Mouse (Mus musculus) limb, embryonic 10.5 days (tissue): ENCODE results near the gene Mgmt. TPM values are rescaled to one million over a fixed set of nuclear protein-coding genes. Genes with fewer than 3 reads are reported as not detected.

Experiments
- DNase-seq: peaks from one replicate; pipeline ENCODE4 v3.0.0-alpha.2; 2017; ENCODE audit warnings: low spot score
- H3K27ac ChIP-seq: fragments of 300-500 bp; sonication (generic); 2 replicates; pipeline ENCODE4 v1.5.1; 2016; ENCODE audit warnings: mild to moderate bottlenecking
- H3K27me3 ChIP-seq: fragments of 300-500 bp; sonication (generic); 2 replicates; pipeline ENCODE4 v1.6.1; 2016; ENCODE audit warnings: low read depth, mild to moderate bottlenecking; ENCODE audit not compliant: poor library complexity, severe bottlenecking
- H3K36me3 ChIP-seq: fragments of 300-500 bp; sonication (generic); 2 replicates; pipeline ENCODE4 v1.6.1; 2016; ENCODE audit warnings: mild to moderate bottlenecking, moderate library complexity
- H3K4me1 ChIP-seq: fragments of 300-500 bp; sonication (generic); 2 replicates; pipeline ENCODE4 v1.6.1; 2016
- H3K4me3 ChIP-seq: fragments of 300-500 bp; sonication (generic); 2 replicates; pipeline ENCODE4 v1.5.1; 2016; ENCODE audit warnings: mild to moderate bottlenecking, moderate library complexity
- H3K9me3 ChIP-seq: fragments of 300-500 bp; sonication (generic); replicated peaks from 2 replicates; pipeline ENCODE4 v1.6.1; 2016; ENCODE audit warnings: mild to moderate bottlenecking
- WGBS: fragments of 180-500 bp; shearing (Covaris S2); methylation state at CpG from one replicate; pipeline ENCODE4 v1.1.7; 2016; 5-methylcytosine and 5-hydroxymethylcytosine counted together
- polyA plus RNA-seq: library from polyadenylated mRNA; unstranded; fragments of >200 nt; fragmentation: Nextera tagmentation; extraction: Ambion mirVana; gene quantifications from 2 replicates; pipeline ENCODE4 v1.2.1, GENCODE M21; 2016

Gene Mgmt
- polyA plus RNA-seq, 1 experiment from 2014 or later = 4.2 TPM

- Histone ChIP-seq H3K27me3 (peaks cover 7% of the 10 kb centered on the region), H3K36me3 (no peaks in the 10 kb centered on the region), H3K27ac (no peak overlapping the region), H3K4me1 (peaks cover 34% of the 10 kb centered on the region), H3K4me3 (no peak overlapping the region), H3K9me3 (no peaks in the 10 kb centered on the region)
- WGBS = 69% methylated on average over 6 of the region's 6 CpGs
- DNase-seq = no peak
Observed at GRCm38 (mm10) chr7:136948275-136948810, 53.9 kb downstream of the Mgmt start.

- Histone ChIP-seq H3K27me3 (peaks cover 17% of the 10 kb centered on the region), H3K36me3 (no peaks in the 10 kb centered on the region), H3K27ac (no peak overlapping the region), H3K9me3 (no peaks in the 10 kb centered on the region), H3K4me3 (no peak overlapping the region), H3K4me1 (peaks cover 34% of the 10 kb centered on the region)
- 35% methylated on average over 7 of the region's 7 CpGs for WGBS
- no peak for DNase-seq
Observed at GRCm38 (mm10) chr7:136952608-136953007, 58.2 kb downstream of the Mgmt start.

GRCm38 (mm10) chr7:136953251-136953650 lies 58.8 kb downstream of the Mgmt start:
- no peak for DNase-seq
- peaks cover 13% of the 10 kb centered on the region for H3K27me3 ChIP-seq
- no peaks in the 10 kb centered on the region for H3K9me3 ChIP-seq
- H3K36me3 ChIP-seq = no peaks in the 10 kb centered on the region
- no peak overlapping the region for H3K27ac ChIP-seq
- peaks cover 30% of the 10 kb centered on the region for H3K4me1 ChIP-seq
- H3K4me3 ChIP-seq = no peak overlapping the region
- WGBS = 48% methylated on average over 3 of the region's 3 CpGs

GRCm38 (mm10) chr7:136972361-136972760 lies 77.9 kb downstream of the Mgmt start:
- no peak for DNase-seq
- no peaks in the 10 kb centered on the region for H3K36me3 ChIP-seq
- H3K9me3 ChIP-seq = no peaks in the 10 kb centered on the region
- peaks cover 51% of the 10 kb centered on the region for H3K27me3 ChIP-seq
- peaks cover 8% of the 10 kb centered on the region for H3K4me1 ChIP-seq
- WGBS = 93% methylated on average over 7 of the region's 7 CpGs
- H3K4me3 ChIP-seq = no peak overlapping the region
- no peak overlapping the region for H3K27ac ChIP-seq

GRCm38 (mm10) chr7:136975001-136975400 lies 80.6 kb downstream of the Mgmt start:
- Histone ChIP-seq H3K4me3 (no peak overlapping the region), H3K36me3 (no peaks in the 10 kb centered on the region)
- WGBS = 92% methylated on average over 5 of the region's 5 CpGs

GRCm38 (mm10) chr7:136997456-136997855 lies 103.0 kb downstream of the Mgmt start:
- no peak overlapping the region for H3K4me3 ChIP-seq
- WGBS = 87% methylated on average over 15 of the region's 15 CpGs
- no peaks in the 10 kb centered on the region for H3K36me3 ChIP-seq
- 0 out of 2 replicates have a peak overlapping the region, but pooled peaks have one; percentile 3 for H3K27ac ChIP-seq
- peaks cover 57% of the 10 kb centered on the region for H3K27me3 ChIP-seq
- H3K9me3 ChIP-seq = no peaks in the 10 kb centered on the region
- peaks cover 6% of the 10 kb centered on the region for H3K4me1 ChIP-seq
- DNase-seq = no peak

More at GRCm38 (mm10) chr7:136975001-136975400, 80.6 kb downstream of the Mgmt start:
- Histone ChIP-seq H3K9me3 (no peaks in the 10 kb centered on the region), H3K27me3 (peaks cover 51% of the 10 kb centered on the region), H3K4me1 (peaks cover 8% of the 10 kb centered on the region), H3K27ac (no peak overlapping the region)
- DNase-seq = no peak

GRCm38 (mm10) chr7:137000703-137001102 lies 106.3 kb downstream of the Mgmt start:
- DNase-seq = no peak
- Histone ChIP-seq H3K9me3 (no peaks in the 10 kb centered on the region), H3K27ac (no peak overlapping the region), H3K4me3 (no peak overlapping the region), H3K36me3 (no peaks in the 10 kb centered on the region), H3K27me3 (peaks cover 66% of the 10 kb centered on the region), H3K4me1 (peaks cover 23% of the 10 kb centered on the region)
- 62% methylated on average over 11 of the region's 11 CpGs for WGBS

- H3K27me3 ChIP-seq = peaks cover 65% of the 10 kb centered on the region
- H3K36me3 ChIP-seq = no peaks in the 10 kb centered on the region
- 85% methylated on average over 15 of the region's 15 CpGs for WGBS
- peaks cover 26% of the 10 kb centered on the region for H3K4me1 ChIP-seq
- no peak overlapping the region for H3K27ac ChIP-seq
- no peak for DNase-seq
- no peak overlapping the region for H3K4me3 ChIP-seq
- H3K9me3 ChIP-seq = no peaks in the 10 kb centered on the region
Observed at GRCm38 (mm10) chr7:137001215-137001614, 106.8 kb downstream of the Mgmt start.

GRCm38 (mm10) chr7:137001783-137002182 lies 107.4 kb downstream of the Mgmt start:
- WGBS = 74% methylated on average over 5 of the region's 5 CpGs
- DNase-seq = no peak

GRCm38 (mm10) chr7:137002431-137002830 lies 108.0 kb downstream of the Mgmt start:
- WGBS = 89% methylated on average over 3 of the region's 3 CpGs
- Histone ChIP-seq H3K4me3 (no peak overlapping the region), H3K36me3 (no peaks in the 10 kb centered on the region), H3K27ac (no peak overlapping the region), H3K27me3 (peaks cover 62% of the 10 kb centered on the region), H3K9me3 (no peaks in the 10 kb centered on the region), H3K4me1 (peaks cover 35% of the 10 kb centered on the region)
- no peak for DNase-seq

More at GRCm38 (mm10) chr7:137001783-137002182, 107.4 kb downstream of the Mgmt start:
- no peaks in the 10 kb centered on the region for H3K9me3 ChIP-seq
- no peak overlapping the region for H3K4me3 ChIP-seq
- no peaks in the 10 kb centered on the region for H3K36me3 ChIP-seq
- H3K27me3 ChIP-seq = peaks cover 65% of the 10 kb centered on the region
- H3K4me1 ChIP-seq = peaks cover 32% of the 10 kb centered on the region
- no peak overlapping the region for H3K27ac ChIP-seq

GRCm38 (mm10) chr7:137005293-137005692 lies 110.9 kb downstream of the Mgmt start:
- H3K9me3 ChIP-seq = no peaks in the 10 kb centered on the region
- no peak overlapping the region for H3K4me3 ChIP-seq
- H3K27me3 ChIP-seq = peaks cover 72% of the 10 kb centered on the region
- 37% methylated on average over 11 of the region's 11 CpGs for WGBS
- H3K27ac ChIP-seq = no peak overlapping the region
- no peak for DNase-seq
- no peaks in the 10 kb centered on the region for H3K36me3 ChIP-seq
- H3K4me1 ChIP-seq = peaks cover 39% of the 10 kb centered on the region

GRCm38 (mm10) chr7:137008321-137008720 lies 113.9 kb downstream of the Mgmt start:
- Histone ChIP-seq H3K4me3 (no peak overlapping the region), H3K27ac (no peak overlapping the region), H3K4me1 (peaks cover 38% of the 10 kb centered on the region), H3K27me3 (peaks cover 73% of the 10 kb centered on the region), H3K36me3 (no peaks in the 10 kb centered on the region), H3K9me3 (no peaks in the 10 kb centered on the region)
- no peak for DNase-seq
- 56% methylated on average over 6 of the region's 6 CpGs for WGBS

GRCm38 (mm10) chr7:137009732-137010275 lies 115.4 kb downstream of the Mgmt start:
- H3K9me3 ChIP-seq = no peaks in the 10 kb centered on the region
- peaks cover 65% of the 10 kb centered on the region for H3K27me3 ChIP-seq
- no peaks in the 10 kb centered on the region for H3K36me3 ChIP-seq
- 92% methylated on average over 19 of the region's 19 CpGs for WGBS
- H3K27ac ChIP-seq = no peak overlapping the region
- peaks cover 33% of the 10 kb centered on the region for H3K4me1 ChIP-seq
- no peak overlapping the region for H3K4me3 ChIP-seq
- DNase-seq = no peak
